Mouse (Mus musculus) forebrain, embryonic 10.5 days (tissue): ENCODE measurements around the gene Rpl31. TPM values are rescaled to one million over a fixed set of nuclear protein-coding genes. Genes with fewer than 3 reads are reported as not detected.

ENCODE experiments used
- DNase-seq: peaks from one replicate; pipeline ENCODE4 v3.0.0-alpha.2; 2017; ENCODE audit warnings: low spot score; ENCODE audit errors: extremely low spot score
- H3K27ac ChIP-seq: fragments of 300-500 bp; sonication (generic); 2 replicates; pipeline ENCODE4 v1.5.1; 2016; ENCODE audit warnings: mild to moderate bottlenecking
- H3K27me3 ChIP-seq: fragments of 300-500 bp; sonication (generic); 2 replicates; pipeline ENCODE4 v1.6.1; 2016; ENCODE audit warnings: mild to moderate bottlenecking; ENCODE audit not compliant: poor library complexity, severe bottlenecking
- H3K36me3 ChIP-seq: fragments of 300-500 bp; sonication (generic); replicated peaks from 2 replicates; pipeline ENCODE4 v1.6.1; 2016; ENCODE audit warnings: mild to moderate bottlenecking, moderate library complexity
- H3K4me1 ChIP-seq: fragments of 300-500 bp; sonication (generic); 2 replicates; pipeline ENCODE4 v1.6.1; 2016
- H3K4me3 ChIP-seq: fragments of 300-500 bp; sonication (generic); 2 replicates; pipeline ENCODE4 v1.5.1; 2016; ENCODE audit warnings: mild to moderate bottlenecking, moderate library complexity
- H3K9me3 ChIP-seq: fragments of 300-500 bp; sonication (generic); 2 replicates; pipeline ENCODE4 v1.6.1; 2016; ENCODE audit warnings: mild to moderate bottlenecking, moderate library complexity
- WGBS: fragments of 180-500 bp; shearing (Covaris S2); methylation state at CpG from one replicate; pipeline ENCODE4 v1.1.7; 2016; 5-methylcytosine and 5-hydroxymethylcytosine counted together
- polyA plus RNA-seq: library from polyadenylated mRNA; unstranded; fragments of >200 nt; fragmentation: Nextera tagmentation; extraction: Ambion mirVana; gene quantifications from 2 replicates; pipeline ENCODE4 v1.2.1, GENCODE M21; 2016

Rpl31 gene
- polyA plus RNA-seq, 1 experiment from 2014 or later = 499 TPM

- H3K4me1 ChIP-seq = peaks cover 5% of the 10 kb centered on the region
- peaks cover 5% of the 10 kb centered on the region for H3K36me3 ChIP-seq
- H3K27me3 ChIP-seq = peaks cover 12% of the 10 kb centered on the region; the same call in 1 of the 2 replicates
- H3K4me3 ChIP-seq = no peak overlapping the region
- 57% methylated on average over 3 of the region's 3 CpGs for WGBS
- peak; percentile 70 for DNase-seq
- no peak overlapping the region for H3K27ac ChIP-seq
- peaks cover 2% of the 10 kb centered on the region; the same call in 1 of the 2 replicates for H3K9me3 ChIP-seq
Observed at GRCm38 (mm10) chr1:39392189-39392588, 24.5 kb downstream of the Rpl31 start.

- peaks cover 12% of the 10 kb centered on the region; the same call in 1 of the 2 replicates for H3K27me3 ChIP-seq
- H3K27ac ChIP-seq = no peak overlapping the region
- 89% methylated on average over 8 of the region's 8 CpGs for WGBS
- H3K4me1 ChIP-seq = peaks cover 5% of the 10 kb centered on the region
- H3K4me3 ChIP-seq = no peak overlapping the region
- H3K9me3 ChIP-seq = peaks cover 4% of the 10 kb centered on the region; the same call in 1 of the 2 replicates
- peaks cover 11% of the 10 kb centered on the region for H3K36me3 ChIP-seq
- DNase-seq = no peak
Observed at GRCm38 (mm10) chr1:39393217-39393867, 25.7 kb downstream of the Rpl31 start.

GRCm38 (mm10) chr1:39394096-39394495 lies 26.5 kb downstream of the Rpl31 start:
- Histone ChIP-seq H3K9me3 (peaks cover 4% of the 10 kb centered on the region; the same call in 1 of the 2 replicates), H3K4me1 (peaks cover 5% of the 10 kb centered on the region), H3K27ac (no peak overlapping the region), H3K4me3 (no peak overlapping the region), H3K36me3 (peaks cover 11% of the 10 kb centered on the region), H3K27me3 (peaks cover 12% of the 10 kb centered on the region; the same call in 1 of the 2 replicates)
- no peak for DNase-seq
- 80% methylated on average over 10 of the region's 10 CpGs for WGBS

DNA sequence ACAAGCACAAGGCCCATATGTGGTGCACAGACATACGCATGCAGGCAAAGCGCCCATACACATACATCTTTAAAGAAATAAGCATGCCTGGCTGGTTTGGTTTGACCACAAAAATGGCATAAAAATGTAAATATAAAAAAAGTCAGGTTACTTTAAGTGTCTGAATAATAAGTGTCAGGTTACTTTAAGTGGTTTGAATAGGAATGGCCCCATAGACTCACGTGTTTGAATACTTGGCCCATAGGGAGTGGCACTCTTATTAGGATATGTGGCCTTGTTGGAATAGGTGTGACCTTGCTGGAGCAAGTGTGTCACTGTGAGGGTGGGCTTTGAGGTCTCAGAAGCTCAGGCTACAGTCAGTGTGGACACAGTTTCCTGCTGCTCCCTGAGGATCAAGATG lies 27.0 kb downstream of the Rpl31 start:
- Histone ChIP-seq H3K4me1 (peaks cover 5% of the 10 kb centered on the region), H3K9me3 (peaks cover 4% of the 10 kb centered on the region; the same call in 1 of the 2 replicates), H3K27me3 (peaks cover 12% of the 10 kb centered on the region; the same call in 1 of the 2 replicates), H3K36me3 (peaks cover 11% of the 10 kb centered on the region), H3K4me3 (no peak overlapping the region), H3K27ac (no peak overlapping the region)
- no peak for DNase-seq
- 93% methylated on average over 3 of the region's 3 CpGs for WGBS

GRCm38 (mm10) chr1:39396347-39396746 lies 28.7 kb downstream of the Rpl31 start:
- WGBS = 83% methylated on average over 4 of the region's 4 CpGs
- DNase-seq = no peak
- H3K4me3 ChIP-seq = no peak overlapping the region
- no peaks in the 10 kb centered on the region for H3K4me1 ChIP-seq
- peaks cover 6% of the 10 kb centered on the region; the same call in 1 of the 2 replicates for H3K27me3 ChIP-seq
- peaks cover 11% of the 10 kb centered on the region for H3K36me3 ChIP-seq
- no peak overlapping the region for H3K27ac ChIP-seq
- H3K9me3 ChIP-seq = peaks cover 4% of the 10 kb centered on the region; the same call in 1 of the 2 replicates

DNA sequence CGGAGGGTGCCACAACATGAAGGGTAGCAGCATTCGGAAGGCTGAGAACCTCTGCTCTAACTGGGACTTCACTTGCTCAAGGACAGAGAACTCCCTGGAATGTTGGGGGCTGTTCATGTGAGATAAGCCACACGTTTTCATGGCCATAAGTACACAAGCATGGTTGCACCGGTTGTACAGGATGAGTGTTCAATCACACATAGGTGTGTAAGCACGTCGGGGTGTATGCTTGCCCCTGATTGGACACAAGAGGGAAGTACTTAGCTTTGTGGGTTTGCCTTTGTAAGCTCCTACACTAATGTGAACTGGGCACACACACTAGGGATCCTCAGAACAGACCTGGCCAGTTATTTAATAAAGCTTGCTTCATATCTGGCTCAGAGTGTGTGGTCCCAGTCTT lies 30.6 kb downstream of the Rpl31 start:
- Histone ChIP-seq H3K9me3 (peaks cover 4% of the 10 kb centered on the region; the same call in 1 of the 2 replicates), H3K4me3 (no peak overlapping the region), H3K4me1 (no peaks in the 10 kb centered on the region), H3K27ac (no peak overlapping the region), H3K27me3 (no peaks in the 10 kb centered on the region), H3K36me3 (peaks cover 11% of the 10 kb centered on the region)
- WGBS = 93% methylated on average over 6 of the region's 6 CpGs
- no peak for DNase-seq

DNA sequence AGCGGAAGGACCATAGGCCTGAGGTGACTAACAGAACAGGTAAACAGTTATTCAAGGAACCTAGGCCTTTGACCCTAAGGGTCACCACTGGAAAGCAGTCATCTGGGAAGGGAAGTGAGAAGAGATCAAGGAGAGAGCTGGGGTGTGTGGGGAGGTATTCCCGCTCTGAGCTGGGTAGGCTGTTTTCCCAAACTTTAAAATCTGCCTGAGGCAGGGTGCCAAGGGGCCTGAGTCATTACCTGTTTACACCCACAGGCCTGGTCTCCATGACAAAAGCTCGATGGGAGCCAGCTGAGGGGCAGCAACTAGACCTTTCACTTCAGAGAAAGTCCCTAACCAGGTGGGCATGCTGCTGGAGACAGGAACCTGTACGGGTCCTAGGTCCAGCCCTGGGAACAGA lies 31.6 kb downstream of the Rpl31 start:
- peaks cover 4% of the 10 kb centered on the region; the same call in 1 of the 2 replicates for H3K9me3 ChIP-seq
- H3K27ac ChIP-seq = no peak overlapping the region
- H3K27me3 ChIP-seq = no peaks in the 10 kb centered on the region
- DNase-seq = no peak
- no peak overlapping the region for H3K4me3 ChIP-seq
- peaks cover 11% of the 10 kb centered on the region for H3K36me3 ChIP-seq
- H3K4me1 ChIP-seq = no peaks in the 10 kb centered on the region
- WGBS = 75% methylated on average over 4 of the region's 4 CpGs

GRCm38 (mm10) chr1:39400173-39400572 lies 32.5 kb downstream of the Rpl31 start:
- Histone ChIP-seq H3K9me3 (peaks cover 4% of the 10 kb centered on the region; the same call in 1 of the 2 replicates), H3K27ac (no peak overlapping the region), H3K4me3 (no peak overlapping the region), H3K36me3 (peaks cover 11% of the 10 kb centered on the region), H3K4me1 (no peaks in the 10 kb centered on the region), H3K27me3 (no peaks in the 10 kb centered on the region)
- no peak for DNase-seq
- whole genome bisulfite sequencing = 92% methylated on average over 3 of the region's 3 CpGs

DNA sequence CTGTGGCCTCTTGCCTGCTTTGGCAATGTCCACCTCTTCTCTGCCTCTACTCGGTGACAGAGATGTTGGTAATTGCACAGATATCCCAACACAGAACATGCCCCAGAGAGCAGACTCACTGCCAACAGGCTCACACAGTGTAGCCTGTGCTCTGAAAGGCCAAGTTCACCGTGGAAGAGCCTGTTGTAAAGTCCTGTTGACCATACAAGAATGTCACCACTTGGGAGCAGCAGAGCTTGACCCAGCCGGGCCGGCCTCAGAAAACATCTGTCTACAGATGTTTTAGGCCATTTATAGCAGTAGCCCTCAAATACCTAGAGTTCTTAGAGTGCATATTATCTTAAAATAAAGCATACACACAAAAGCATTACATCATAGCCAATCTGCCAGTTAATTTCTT lies 39.5 kb downstream of the Rpl31 start:
- 90% methylated on average over 4 of the region's 4 CpGs for WGBS
- Histone ChIP-seq H3K27me3 (no peaks in the 10 kb centered on the region), H3K4me1 (peaks cover 10% of the 10 kb centered on the region)

GRCm38 (mm10) chr1:39408123-39408522 lies 40.5 kb downstream of the Rpl31 start:
- no peaks in the 10 kb centered on the region for H3K9me3 ChIP-seq
- H3K27ac ChIP-seq = no peak overlapping the region
- DNase-seq = no peak
- H3K4me3 ChIP-seq = no peak overlapping the region
- no peaks in the 10 kb centered on the region for H3K27me3 ChIP-seq
- H3K36me3 ChIP-seq = no peaks in the 10 kb centered on the region
- H3K4me1 ChIP-seq = peaks cover 10% of the 10 kb centered on the region
- 87% methylated on average over 6 of the region's 6 CpGs for WGBS

More for the DNA sequence above, 39.5 kb downstream of the Rpl31 start:
- H3K4me3 ChIP-seq = no peak overlapping the region
- H3K27ac ChIP-seq = no peak overlapping the region
- no peaks in the 10 kb centered on the region for H3K9me3 ChIP-seq
- DNase-seq = no peak
- no peaks in the 10 kb centered on the region for H3K36me3 ChIP-seq

DNA sequence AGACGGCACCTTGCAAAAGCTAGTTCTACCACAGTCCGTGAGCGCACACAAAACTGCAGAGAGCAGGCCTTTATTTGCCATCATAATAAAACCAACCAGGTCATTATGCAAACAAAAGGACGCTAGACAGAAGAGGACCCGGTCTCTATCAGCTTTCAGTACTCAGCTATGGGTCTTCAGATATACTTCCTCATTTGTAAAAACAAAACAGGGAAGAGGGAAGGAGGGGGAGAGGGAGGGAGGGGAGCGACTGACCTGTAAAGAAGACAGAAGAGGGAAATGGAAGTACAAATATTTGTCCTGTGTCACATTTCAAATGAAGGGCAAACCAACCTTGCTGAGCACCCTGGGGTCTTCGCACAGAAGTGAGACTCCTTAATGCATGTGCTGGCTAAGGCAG lies 41.0 kb downstream of the Rpl31 start:
- no peaks in the 10 kb centered on the region for H3K9me3 ChIP-seq
- H3K27ac ChIP-seq = no peak overlapping the region
- H3K36me3 ChIP-seq = no peaks in the 10 kb centered on the region
- no peaks in the 10 kb centered on the region for H3K27me3 ChIP-seq
- 84% methylated on average over 7 of the region's 7 CpGs for WGBS
- DNase-seq = no peak
- no peak overlapping the region for H3K4me3 ChIP-seq
- peaks cover 10% of the 10 kb centered on the region for H3K4me1 ChIP-seq

DNA sequence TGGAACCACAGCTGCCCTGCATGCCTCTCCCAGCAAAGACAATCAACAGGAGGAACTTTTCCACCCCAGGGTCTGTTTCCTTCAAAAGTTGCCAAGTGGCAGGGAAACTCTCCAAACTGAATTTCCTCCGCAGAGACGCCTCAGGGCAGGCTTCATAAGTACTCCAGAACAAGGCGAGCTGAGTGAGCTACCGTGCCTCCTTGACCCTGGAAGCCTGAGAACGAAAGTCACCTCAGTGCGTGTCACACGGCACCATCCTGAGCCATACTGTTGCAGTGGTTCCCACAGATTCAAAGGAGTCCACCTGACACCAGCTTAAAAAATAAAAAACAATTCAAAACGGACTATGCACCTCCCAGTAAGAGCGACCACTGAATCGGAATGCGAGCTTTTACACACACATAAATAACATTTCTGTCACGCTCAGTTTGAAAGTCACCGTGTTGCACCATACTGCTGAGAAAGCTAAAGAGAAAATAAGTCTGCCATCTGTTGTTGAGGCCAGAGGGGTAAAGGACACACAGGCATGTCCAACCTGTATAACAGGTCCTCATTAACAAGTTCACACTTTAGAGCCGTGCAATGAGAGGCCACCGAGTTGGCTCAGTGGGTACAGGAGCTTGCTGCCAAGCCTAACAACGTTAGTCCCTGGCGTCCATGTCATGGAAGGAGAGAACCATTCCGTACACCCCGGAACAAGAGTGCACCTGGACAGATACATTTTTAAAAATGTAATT lies 42.6 kb downstream of the Rpl31 start:
- no peak overlapping the region for H3K27ac ChIP-seq
- 88% methylated on average over 19 of the region's 19 CpGs for WGBS
- no peaks in the 10 kb centered on the region for H3K36me3 ChIP-seq
- H3K4me3 ChIP-seq = no peak overlapping the region
- DNase-seq = no peak
- H3K27me3 ChIP-seq = no peaks in the 10 kb centered on the region
- H3K9me3 ChIP-seq = peaks cover 3% of the 10 kb centered on the region; the same call in 1 of the 2 replicates
- H3K4me1 ChIP-seq = peaks cover 10% of the 10 kb centered on the region

DNA sequence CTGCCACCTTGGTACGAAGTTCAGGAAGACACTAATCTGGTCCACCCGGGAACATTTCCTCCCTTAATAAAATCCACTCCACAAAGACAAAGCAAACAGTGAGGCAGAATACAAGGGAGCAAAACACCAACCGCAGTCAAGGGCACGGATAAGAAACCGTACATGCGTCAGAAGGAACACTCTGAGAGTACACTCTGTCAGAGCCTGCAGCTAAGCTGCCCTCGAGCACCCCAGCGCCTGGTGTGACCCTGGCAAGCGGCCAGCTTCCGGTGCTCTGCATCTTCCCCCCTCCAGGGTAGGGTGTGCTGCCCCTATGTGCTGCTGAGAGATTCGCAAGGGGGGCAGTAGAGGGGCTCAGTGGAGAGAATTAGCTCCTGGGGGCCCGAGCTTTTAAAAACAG lies 50.2 kb downstream of the Rpl31 start:
- H3K27ac ChIP-seq = peak overlapping the region; percentile 0; the same call in 1 of the 2 replicates
- DNase-seq = no peak

More for the DNA sequence above, 50.2 kb downstream of the Rpl31 start:
- Histone ChIP-seq H3K9me3 (peaks cover 3% of the 10 kb centered on the region; the same call in 1 of the 2 replicates), H3K4me1 (peaks cover 10% of the 10 kb centered on the region), H3K36me3 (no peaks in the 10 kb centered on the region), H3K4me3 (no peak overlapping the region), H3K27me3 (no peaks in the 10 kb centered on the region)
- WGBS = 43% methylated on average over 12 of the region's 12 CpGs
